Mouse (Mus musculus) midbrain, postnatal 0 days (tissue): ENCODE results near the gene Nt5dc1. TPM values are rescaled to one million over a fixed set of nuclear protein-coding genes. Genes with fewer than 3 reads are reported as not detected.
"Not testable (repeated sequence)": the region's sequence is repeated elsewhere in the genome, so short reads cannot be mapped to it uniquely, and the experiment has no call there.

Experiments used
- ATAC-seq: fragments of 200-750 bp; cut with Nextera tagmentation; 2 replicates; pipeline ENCODE4 v1.8.0; 2017; ENCODE audit warnings: moderate number of reproducible peaks, mild to moderate bottlenecking, moderate TSS enrichment, moderate library complexity; ENCODE audit not compliant: low FRiP score
- DNase-seq: peaks from one replicate; pipeline ENCODE4 v3.0.0-alpha.2; 2015; ENCODE audit warnings: low spot score
- H3K27ac ChIP-seq: fragments of 300-500 bp; sonication (generic); 2 replicates; pipeline ENCODE4 v1.5.1; 2014; ENCODE audit warnings: low read depth, mild to moderate bottlenecking, low read length, mixed read lengths
- H3K27me3 ChIP-seq: fragments of 300-500 bp; sonication (generic); 2 replicates; pipeline ENCODE4 v1.6.1; 2014; ENCODE audit warnings: low read length, control low read depth, mixed read lengths; ENCODE audit not compliant: insufficient read depth
- H3K36me3 ChIP-seq: fragments of 300-500 bp; sonication (generic); 2 replicates; pipeline ENCODE4 v1.6.1; 2014; ENCODE audit warnings: low read length, control low read depth, mixed read lengths; ENCODE audit not compliant: insufficient read depth
- H3K4me1 ChIP-seq: fragments of 300-500 bp; sonication (generic); 2 replicates; pipeline ENCODE4 v1.6.1; 2014; ENCODE audit warnings: mild to moderate bottlenecking, control low read depth, antibody characterized with exemption, low read length, mixed read lengths; ENCODE audit not compliant: insufficient read depth
- H3K4me2 ChIP-seq: fragments of 300-500 bp; sonication (generic); 2 replicates; pipeline ENCODE4 v1.6.1; 2014; ENCODE audit warnings: low read depth, mild to moderate bottlenecking, low read length, mixed read lengths; ENCODE audit not compliant: poor library complexity, severe bottlenecking
- H3K4me3 ChIP-seq: fragments of 300-500 bp; sonication (generic); 2 replicates; pipeline ENCODE4 v1.5.1; 2014; ENCODE audit warnings: low read depth, mild to moderate bottlenecking, low read length, moderate library complexity
- H3K9ac ChIP-seq: fragments of 300-500 bp; sonication (generic); replicated peaks from 2 replicates; pipeline ENCODE4 v1.6.1; 2014; ENCODE audit warnings: mild to moderate bottlenecking, low read length, moderate library complexity, mixed read lengths; ENCODE audit not compliant: poor library complexity, severe bottlenecking
- H3K9me3 ChIP-seq: fragments of 300-500 bp; sonication (generic); 2 replicates; pipeline ENCODE4 v1.6.1; 2016; ENCODE audit warnings: low read length, control low read depth
- CTCF ChIP-seq: IDR thresholded peaks from 2 replicates; pipeline ENCODE4 v1.5.1; 2016; ENCODE audit warnings: antibody characterized with exemption, mild to moderate bottlenecking
- WGBS: fragments of 180-500 bp; shearing (Covaris S2); extraction: QIAGEN DNeasy Blood & Tissue Kit; methylation state at CpG from one replicate; pipeline ENCODE4 v1.1.7; 2014; 5-methylcytosine and 5-hydroxymethylcytosine counted together
- polyA plus RNA-seq: library from polyadenylated mRNA; unstranded; fragments of >200 nt; fragmentation: Nextera tagmentation; extraction: Ambion mirVana; gene quantifications from 2 replicates; pipeline ENCODE4 v1.2.1, GENCODE M21; 2015
- total RNA-seq: library from RNA; depleted of rRNA; stranded (reverse); fragments of >200 nt; gene quantifications from 2 replicates; pipeline ENCODE4 v1.2.3, GENCODE M21; 2014; rRNA removed

Nt5dc1 gene
- total RNA-seq: 0.93 and 1.6 TPM in 2 replicates
- 1.5 and 2.6 TPM in 2 replicates for polyA plus RNA-seq

GRCm38 (mm10) chr10:34418204-34418756 lies at the start of gene Nt5dc1:
Gene Nt5dc1 (minus strand): TSS chr10:34418552.
- Histone ChIP-seq H3K36me3 (no peaks in the 10 kb centered on the region), H3K27ac (peak within 1 kb of the TSS; percentile 14; the same call in 1 of the 2 replicates), H3K9ac (peak within 1 kb of the TSS; percentile 57), H3K4me2 (peak within 1 kb of the TSS; percentile 81), H3K27me3 (no peaks in the 10 kb centered on the region), H3K9me3 (no peaks in the 10 kb centered on the region), H3K4me1 (no peaks in the 10 kb centered on the region), H3K4me3 (peak within 1 kb of the TSS; percentile 62)
- WGBS: under 1% methylated on average over 49 of the region's 49 CpGs
- TF ChIP-seq CTCF: no peak
- peak; percentile 86 for DNase-seq
- peak; percentile 96 for ATAC-seq

GRCm38 (mm10) chr10:34464321-34464720 lies 46.0 kb upstream of the Nt5dc1 start:
- DNase-seq: no peak
- no peak for ATAC-seq
- Histone ChIP-seq H3K4me3 (no peak overlapping the region), H3K27ac (no peak overlapping the region), H3K4me2 (no peak overlapping the region), H3K36me3 (no peaks in the 10 kb centered on the region), H3K27me3 (no peaks in the 10 kb centered on the region), H3K9me3 (no peaks in the 10 kb centered on the region), H3K4me1 (no peaks in the 10 kb centered on the region), H3K9ac (no peak overlapping the region)
- WGBS: 90% methylated on average over 4 of the region's 4 CpGs
- no peak for TF ChIP-seq CTCF

DNA sequence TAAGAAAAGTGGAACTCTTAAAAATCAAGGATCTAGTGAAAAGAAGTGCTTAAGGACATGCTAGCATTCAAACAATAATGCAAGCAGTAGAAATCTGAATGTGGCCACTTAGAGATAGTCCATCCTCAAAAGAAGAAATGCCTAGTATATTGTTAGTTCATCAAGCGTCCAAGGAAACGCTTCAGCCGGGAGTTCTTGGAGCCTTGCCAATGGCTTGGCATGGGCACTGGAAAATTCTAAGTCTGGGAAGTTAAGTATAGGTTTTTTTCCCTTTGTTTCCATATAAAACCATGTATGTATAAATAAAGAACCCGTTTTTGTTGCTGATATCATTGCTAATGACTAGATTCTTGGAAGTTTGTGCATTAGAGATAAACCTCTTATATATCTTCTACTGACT lies 43.1 kb upstream of the Nt5dc1 start:
- Histone ChIP-seq H3K36me3 (no peaks in the 10 kb centered on the region), H3K27ac (no peak overlapping the region), H3K4me1 (no peaks in the 10 kb centered on the region), H3K4me3 (no peak overlapping the region), H3K27me3 (no peaks in the 10 kb centered on the region), H3K9me3 (no peaks in the 10 kb centered on the region), H3K4me2 (no peak overlapping the region), H3K9ac (no peak overlapping the region)
- 60% methylated on average over 4 of the region's 4 CpGs for WGBS
- TF ChIP-seq CTCF: no peak
- DNase-seq: no peak
- ATAC-seq: no peak

DNA sequence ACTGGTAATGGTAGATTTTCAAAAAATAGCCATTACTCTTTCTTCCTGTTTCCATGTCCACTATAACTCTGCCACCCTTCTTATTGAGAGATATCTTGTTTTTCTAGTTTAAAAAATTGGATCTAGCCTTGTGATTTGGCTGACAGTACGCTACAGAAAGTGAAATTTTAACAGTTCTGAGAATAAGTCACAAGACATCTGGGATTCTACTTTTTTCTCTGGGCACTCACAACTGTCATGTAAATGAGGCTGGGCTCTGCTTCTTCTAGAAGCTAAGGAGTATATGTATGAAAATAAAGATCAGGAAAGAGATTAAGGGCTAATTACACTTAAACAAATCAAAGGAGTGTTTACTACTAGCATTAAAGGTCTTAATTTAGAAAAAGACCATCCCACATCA lies 31.1 kb upstream of the Nt5dc1 start:
- ATAC-seq: no peak
- H3K27me3 ChIP-seq: no peaks in the 10 kb centered on the region
- WGBS: 71% methylated on average over 1 of the region's 1 CpGs
- DNase-seq: no peak
- H3K36me3 ChIP-seq: no peaks in the 10 kb centered on the region
- no peak overlapping the region for H3K27ac ChIP-seq
- no peaks in the 10 kb centered on the region for H3K9me3 ChIP-seq
- H3K4me1 ChIP-seq: no peaks in the 10 kb centered on the region
- no peak overlapping the region for H3K4me2 ChIP-seq
- H3K4me3 ChIP-seq: no peak overlapping the region
- H3K9ac ChIP-seq: no peak overlapping the region
- TF ChIP-seq CTCF: no peak

DNA sequence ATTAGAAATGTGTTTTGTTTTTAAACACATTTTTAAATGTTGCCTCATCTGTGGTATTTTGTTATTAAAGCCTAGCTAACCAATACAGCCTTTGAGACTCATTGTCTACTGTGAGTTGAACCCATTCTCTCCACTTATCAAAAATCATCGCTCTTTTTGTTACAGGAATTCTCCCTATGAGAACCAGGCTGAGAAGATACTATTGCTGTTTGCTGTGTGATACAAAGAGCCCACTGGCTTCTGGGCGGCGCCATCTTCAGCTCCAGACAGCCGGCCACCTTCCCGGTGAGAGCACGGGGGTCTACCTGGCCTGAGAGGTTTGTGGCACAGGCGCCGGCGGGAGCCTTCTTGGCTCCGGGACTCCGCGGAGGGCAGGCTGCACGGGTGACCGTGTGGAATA lies 15.8 kb upstream of the Nt5dc1 start:
- not testable (repeated sequence) for H3K36me3 ChIP-seq, H3K27me3 ChIP-seq, H3K27ac ChIP-seq, H3K4me3 ChIP-seq, H3K4me2 ChIP-seq, H3K4me1 ChIP-seq, DNase-seq, ATAC-seq, H3K9ac ChIP-seq, H3K9me3 ChIP-seq
- WGBS: 98% methylated on average over 6 of the region's 14 CpGs

DNA sequence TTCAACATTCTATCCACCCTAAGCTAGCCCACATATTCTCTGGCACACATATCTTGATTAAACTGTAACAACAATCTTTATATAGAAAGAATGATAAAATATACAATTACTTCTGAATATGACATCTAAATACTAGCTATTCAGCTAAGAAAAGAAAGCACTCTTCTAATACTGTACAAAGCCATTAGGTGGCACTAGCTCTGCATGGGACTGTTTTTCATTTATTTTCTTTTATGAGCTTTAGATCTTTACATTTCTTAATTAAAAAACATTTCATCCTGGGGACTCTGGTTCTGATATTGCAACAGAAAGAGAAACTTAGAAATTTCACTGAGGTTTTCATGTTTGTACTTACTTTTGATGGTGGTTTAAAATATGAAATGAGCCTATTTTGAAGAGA lies 13.4 kb upstream of the Nt5dc1 start:
- no peak overlapping the region for H3K4me3 ChIP-seq
- no peak overlapping the region for H3K27ac ChIP-seq
- H3K9me3 ChIP-seq: no peaks in the 10 kb centered on the region
- no peak overlapping the region for H3K4me2 ChIP-seq
- H3K36me3 ChIP-seq: no peaks in the 10 kb centered on the region
- ATAC-seq (no peak), DNase-seq (peak; percentile 69)
- no peak overlapping the region for H3K9ac ChIP-seq
- no peaks in the 10 kb centered on the region for H3K4me1 ChIP-seq
- peak; percentile 89 for TF ChIP-seq CTCF
- no peaks in the 10 kb centered on the region for H3K27me3 ChIP-seq

GRCm38 (mm10) chr10:34418794-34419193 lies 442 bp upstream of the Nt5dc1 start:
- not testable (repeated sequence) for DNase-seq, H3K36me3 ChIP-seq, ATAC-seq, H3K9me3 ChIP-seq, H3K27ac ChIP-seq, H3K27me3 ChIP-seq, H3K4me1 ChIP-seq
- Histone ChIP-seq H3K9ac (peak overlapping the region; percentile 57), H3K4me2 (peak overlapping the region; percentile 81), H3K4me3 (peak overlapping the region; percentile 62)
- WGBS: 75% methylated on average over 4 of the region's 4 CpGs
